Mouse (Mus musculus) C2C12 (cell line): ENCODE data around the gene Tcf19. TPM values are rescaled to one million over a fixed set of nuclear protein-coding genes. Genes with fewer than 3 reads are reported as not detected.

Experiments
- H3K27me3 ChIP-seq: one replicate; pipeline ENCODE4 v1.6.1; 2011; ENCODE audit not compliant: control insufficient read depth, insufficient read depth, insufficient read length
- H3K36me3 ChIP-seq: one replicate; pipeline ENCODE4 v1.6.1; 2011; ENCODE audit not compliant: control insufficient read depth, insufficient read depth
- H3K4me3 ChIP-seq: one replicate; pipeline ENCODE4 v1.5.1; 2011; ENCODE audit warnings: mild to moderate bottlenecking, control low read depth; ENCODE audit not compliant: poor library complexity, insufficient read depth, severe bottlenecking
- H3K79me2 ChIP-seq: one replicate; pipeline ENCODE4 v1.6.1; 2011; ENCODE audit not compliant: control insufficient read depth, insufficient read depth
- H3K79me3 ChIP-seq: one replicate; pipeline ENCODE4 v1.6.1; 2011; ENCODE audit warnings: low read depth, control low read depth
- H3ac ChIP-seq: one replicate; pipeline ENCODE3; 2011; ENCODE audit warnings: low read depth; ENCODE audit not compliant: control insufficient read depth, insufficient read length
- CEBPB ChIP-seq: IDR thresholded peaks from one replicate; pipeline ENCODE4 v1.6.1; 2011; ENCODE audit warnings: low read depth, mild to moderate bottlenecking, control low read depth, moderate library complexity
- CTCF ChIP-seq: IDR thresholded peaks from one replicate; pipeline ENCODE4 v1.5.1; 2011; ENCODE audit not compliant: control insufficient read depth, insufficient read depth, insufficient read length
- FOSL1 ChIP-seq: IDR thresholded peaks from one replicate; pipeline ENCODE4 v1.8.0; 2011; ENCODE audit warnings: mild to moderate bottlenecking, low read length; ENCODE audit not compliant: poor library complexity, insufficient read depth, severe bottlenecking
- MAX ChIP-seq: IDR thresholded peaks from one replicate; pipeline ENCODE4 v1.6.1; 2011; ENCODE audit warnings: mild to moderate bottlenecking, control low read depth
- MYOD1 ChIP-seq: IDR thresholded peaks from one replicate; pipeline ENCODE4 v1.6.1; 2011; ENCODE audit warnings: low read depth; ENCODE audit not compliant: control insufficient read depth, insufficient read length
- MYOG ChIP-seq: IDR thresholded peaks from one replicate; pipeline ENCODE4 v1.6.1; 2011; ENCODE audit not compliant: control insufficient read depth, insufficient read length; ENCODE audit errors: extremely low read depth
- USF1 ChIP-seq: IDR thresholded peaks from one replicate; pipeline ENCODE4 v1.6.1; 2011; ENCODE audit warnings: low read depth, mild to moderate bottlenecking, control low read depth, moderate library complexity
- polyA plus RNA-seq: library from polyadenylated mRNA; unstranded; fragments of >200 nt; fragmentation: generic; extraction: Trizol; gene quantifications from one replicate; pipeline ENCODE4 v1.2.1, GENCODE M21; 2012; ENCODE audit warnings: missing spikeins

The Tcf19 gene
- polyA plus RNA-seq, 1 experiment, result 46.7 TPM

DNA sequence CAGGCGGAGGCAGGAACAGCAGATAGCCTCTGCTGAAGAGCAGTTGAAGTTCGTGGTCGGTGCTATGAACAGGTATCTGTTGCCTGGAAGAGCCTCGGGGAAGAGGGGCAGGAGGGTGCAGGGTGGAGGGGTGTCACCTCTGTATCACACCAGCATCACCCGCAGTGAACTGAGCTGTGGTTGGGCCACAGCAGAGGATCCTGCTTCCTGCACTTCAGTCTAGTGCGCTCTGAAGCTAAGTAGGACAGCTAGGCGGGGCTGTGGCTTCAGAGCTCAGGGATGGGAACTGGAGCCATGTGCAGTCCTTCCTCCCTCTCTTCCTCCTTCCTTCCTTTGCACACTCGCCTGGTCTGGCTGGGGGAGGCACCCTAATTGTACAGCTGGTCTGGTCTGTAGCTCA is 10.0 kb upstream of the Tcf19 start:
- no peak overlapping the region for H3K4me3 ChIP-seq
- no peaks in the 10 kb centered on the region for H3K27me3 ChIP-seq
- no peaks in the 10 kb centered on the region for H3K79me2 ChIP-seq
- H3ac ChIP-seq, result no peak overlapping the region
- no peak for TF ChIP-seq MAX
- no peak for TF ChIP-seq CTCF
- no peak for TF ChIP-seq FOSL1
- no peak for TF ChIP-seq CEBPB
- no peak for TF ChIP-seq MYOD1
- TF ChIP-seq MYOG, result no peak
- TF ChIP-seq USF1, result no peak
- H3K79me3 ChIP-seq, result no peaks in the 10 kb centered on the region
- peaks cover 29% of the 10 kb centered on the region for H3K36me3 ChIP-seq

DNA sequence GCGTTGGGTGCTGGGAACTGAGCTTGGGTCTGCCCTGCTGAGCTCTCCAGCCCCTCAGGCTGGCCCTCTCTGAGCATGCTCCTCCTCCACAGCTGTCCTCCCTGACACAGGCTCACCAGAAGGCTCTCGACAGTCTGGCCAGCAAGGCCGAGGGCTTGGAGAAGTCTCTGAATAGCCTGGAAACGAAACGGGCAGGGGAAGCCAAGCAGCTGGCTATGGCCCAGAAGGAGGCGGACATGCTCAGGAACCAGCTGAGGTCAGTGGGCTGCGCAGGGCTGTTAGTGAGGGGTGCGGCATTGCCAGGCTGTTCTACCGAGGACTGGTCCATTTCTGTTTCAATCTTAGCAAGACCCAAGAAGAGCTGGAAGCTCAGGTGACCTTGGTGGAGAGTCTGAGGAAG is 7.7 kb upstream of the Tcf19 start:
- TF ChIP-seq FOSL1, result no peak
- TF ChIP-seq MYOD1, result no peak
- no peak for TF ChIP-seq USF1
- TF ChIP-seq CTCF, result no peak
- Histone ChIP-seq H3ac (no peak overlapping the region), H3K79me2 (no peaks in the 10 kb centered on the region), H3K36me3 (peaks cover 25% of the 10 kb centered on the region), H3K79me3 (no peaks in the 10 kb centered on the region), H3K27me3 (no peaks in the 10 kb centered on the region), H3K4me3 (no peak overlapping the region)

- no peak for TF ChIP-seq MYOD1
- no peak for TF ChIP-seq CTCF
- no peak for TF ChIP-seq MAX
- no peak for TF ChIP-seq MYOG
- TF ChIP-seq FOSL1, result no peak
- TF ChIP-seq USF1, result no peak
- TF ChIP-seq CEBPB, result no peak
- Histone ChIP-seq H3ac (peak overlapping the region; percentile 65), H3K4me3 (peak overlapping the region; percentile 76), H3K36me3 (peaks cover 22% of the 10 kb centered on the region), H3K79me2 (peaks cover 33% of the 10 kb centered on the region), H3K27me3 (no peaks in the 10 kb centered on the region), H3K79me3 (peaks cover 12% of the 10 kb centered on the region)
Measured at GRCm38 (mm10) chr17:35517526-35517925, 902 bp upstream of the Tcf19 start.

DNA sequence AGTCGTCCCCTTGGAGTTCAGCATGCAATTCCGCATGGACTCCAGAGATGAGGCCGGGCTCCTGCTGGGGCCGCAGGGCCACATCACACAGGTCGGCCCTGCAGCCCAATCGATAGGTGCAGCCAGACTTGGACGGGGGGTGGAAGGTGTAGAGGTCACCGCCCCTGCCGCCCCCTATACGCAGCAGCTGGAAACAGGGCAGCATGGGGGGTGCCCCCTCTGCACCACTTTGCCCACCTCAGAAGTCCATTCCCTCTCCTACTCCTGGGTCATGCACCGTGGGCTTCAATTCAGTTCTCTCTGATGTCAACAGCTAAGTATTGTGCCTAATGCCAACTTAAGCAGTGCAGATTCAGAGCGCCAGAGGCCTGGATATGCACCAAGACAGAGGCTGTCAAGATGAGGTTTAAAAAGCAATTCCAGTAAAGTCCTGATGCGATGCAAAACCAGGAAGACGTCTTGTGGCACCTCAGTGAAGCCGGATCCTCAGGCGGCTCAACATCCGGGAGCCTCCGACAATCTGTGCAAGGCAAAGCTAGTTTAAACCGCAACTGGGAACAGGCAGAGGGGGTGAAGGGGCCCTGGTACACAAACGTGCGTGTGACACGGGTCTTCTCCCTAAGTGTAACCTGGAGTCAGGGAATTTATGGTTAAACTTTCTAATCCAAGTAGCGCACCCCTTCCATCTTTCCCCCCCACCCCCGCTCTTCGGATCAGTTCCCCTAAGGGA is 548 bp downstream of the Tcf19 start:
- Histone ChIP-seq H3K4me3 (peak overlapping the region; percentile 46), H3K79me3 (peaks cover 12% of the 10 kb centered on the region), H3ac (peak overlapping the region; percentile 66), H3K79me2 (peaks cover 33% of the 10 kb centered on the region), H3K27me3 (no peaks in the 10 kb centered on the region), H3K36me3 (peaks cover 20% of the 10 kb centered on the region)
- TF ChIP-seq CTCF, result no peak
- TF ChIP-seq MYOG, result no peak
- TF ChIP-seq MAX, result no peak
- no peak for TF ChIP-seq CEBPB
- no peak for TF ChIP-seq MYOD1
- no peak for TF ChIP-seq FOSL1
- no peak for TF ChIP-seq USF1

DNA sequence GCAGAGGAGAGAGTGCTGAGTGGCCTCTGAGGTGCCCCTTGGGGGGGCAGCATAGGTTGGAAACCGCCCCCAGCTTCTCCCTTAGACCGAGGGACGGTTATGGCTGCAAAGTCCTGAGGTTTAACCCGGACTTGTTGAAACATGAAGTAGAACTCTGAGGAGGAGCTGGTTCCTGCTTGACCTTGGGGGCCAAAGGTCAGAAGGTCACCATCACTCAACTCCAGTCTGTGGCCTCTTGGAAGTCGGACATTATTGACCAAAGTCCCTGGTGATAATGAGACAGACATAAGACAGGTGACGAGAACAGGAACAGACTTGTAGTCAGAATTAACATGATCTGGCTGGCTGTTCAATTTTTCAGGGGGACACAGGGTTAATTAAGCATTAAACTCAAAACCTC is 1.9 kb downstream of the Tcf19 start:
- Histone ChIP-seq H3K4me3 (no peak overlapping the region), H3K27me3 (no peaks in the 10 kb centered on the region)
- TF ChIP-seq USF1 (no peak), FOSL1 (no peak), MYOD1 (no peak), MAX (no peak), MYOG (no peak), CTCF (no peak), CEBPB (no peak)

GRCm38 (mm10) chr17:35513886-35514285 is 2.7 kb downstream of the Tcf19 start:
- no peak overlapping the region for H3K4me3 ChIP-seq
- no peak overlapping the region for H3ac ChIP-seq
- no peaks in the 10 kb centered on the region for H3K27me3 ChIP-seq
- peaks cover 33% of the 10 kb centered on the region for H3K79me2 ChIP-seq
- no peak for TF ChIP-seq MAX
- no peak for TF ChIP-seq USF1
- no peak for TF ChIP-seq CTCF
- no peak for TF ChIP-seq CEBPB
- H3K36me3 ChIP-seq, result peaks cover 20% of the 10 kb centered on the region
- H3K79me3 ChIP-seq, result peaks cover 12% of the 10 kb centered on the region

More for the DNA sequence above, 1.9 kb downstream of the Tcf19 start:
- Histone ChIP-seq H3K36me3 (peaks cover 20% of the 10 kb centered on the region), H3ac (no peak overlapping the region), H3K79me2 (peaks cover 33% of the 10 kb centered on the region), H3K79me3 (peaks cover 12% of the 10 kb centered on the region)
